Mouse (Mus musculus): Measurements from ENCODE around the gene Ankrd55. TPM values are rescaled to one million over a fixed set of nuclear protein-coding genes. Genes with fewer than 3 reads are reported as not detected.
"Not testable (repeated sequence)": the region's sequence is repeated elsewhere in the genome, so short reads cannot be mapped to it uniquely, and the experiment has no call there.

Gene Ankrd55
- polyA plus RNA-seq, 1 experiment from 2014 or later: 10.1 TPM

DNA sequence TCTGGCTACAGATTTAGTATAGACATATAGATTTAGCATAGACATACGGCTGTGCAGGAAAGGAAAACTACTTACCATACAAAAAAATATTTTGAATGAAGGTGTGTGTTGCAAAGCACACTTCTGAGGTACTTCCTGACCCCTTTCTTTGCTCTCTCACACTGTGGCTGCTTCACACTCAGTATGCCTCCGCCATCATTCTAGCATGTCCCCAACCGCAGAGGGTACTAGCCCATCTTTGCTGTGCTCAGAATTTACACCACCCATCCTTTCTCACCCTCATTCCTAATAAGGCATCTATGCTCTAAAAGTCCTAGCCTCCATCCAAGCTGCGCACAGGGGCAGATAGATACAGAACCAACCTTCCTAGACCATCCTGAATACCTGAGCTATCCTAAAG is 130.3 kb downstream of the Ankrd55 start:
- Histone ChIP-seq H3K27me3 (no peaks in the 10 kb centered on the region), H3K4me1 (replicated peaks) (no peaks in the 10 kb centered on the region), H3K9ac (no peak overlapping the region), H3K4me2 (no peak overlapping the region), H3K4me3 (no peak overlapping the region), H3K27ac (replicated peaks) (no peak overlapping the region), H3K9me3 (no peaks in the 10 kb centered on the region), H3K36me3 (no peaks in the 10 kb centered on the region)
- no peak for ATAC-seq (ENCODE audit: low FRiP score, low read depth)
- WGBS: 95% methylated on average over 4 of the region's 4 CpGs

- H3K27ac ChIP-seq (replicated peaks): no peak overlapping the region
- 90% methylated on average over 2 of the region's 2 CpGs for WGBS
- no peaks in the 10 kb centered on the region for H3K27me3 ChIP-seq
- no peak overlapping the region for H3K4me2 ChIP-seq
- ATAC-seq (ENCODE audit: low FRiP score, low read depth): no peak
- no peaks in the 10 kb centered on the region for H3K4me1 ChIP-seq (replicated peaks)
- H3K36me3 ChIP-seq: no peaks in the 10 kb centered on the region
- H3K4me3 ChIP-seq: no peak overlapping the region
- H3K9me3 ChIP-seq: no peaks in the 10 kb centered on the region
- no peak overlapping the region for H3K9ac ChIP-seq
Measured at GRCm38 (mm10) chr13:112424212-112424611, 136.0 kb downstream of the Ankrd55 start.

- WGBS: 91% methylated on average over 7 of the region's 7 CpGs
- Histone ChIP-seq H3K4me2 (no peak overlapping the region), H3K36me3 (no peaks in the 10 kb centered on the region), H3K27me3 (no peaks in the 10 kb centered on the region), H3K4me1 (replicated peaks) (no peaks in the 10 kb centered on the region), H3K4me3 (no peak overlapping the region), H3K27ac (replicated peaks) (no peak overlapping the region), H3K9me3 (no peaks in the 10 kb centered on the region), H3K9ac (no peak overlapping the region)
- no peak for ATAC-seq (ENCODE audit: low FRiP score, low read depth)
Measured at GRCm38 (mm10) chr13:112424635-112425034, 136.4 kb downstream of the Ankrd55 start.

DNA sequence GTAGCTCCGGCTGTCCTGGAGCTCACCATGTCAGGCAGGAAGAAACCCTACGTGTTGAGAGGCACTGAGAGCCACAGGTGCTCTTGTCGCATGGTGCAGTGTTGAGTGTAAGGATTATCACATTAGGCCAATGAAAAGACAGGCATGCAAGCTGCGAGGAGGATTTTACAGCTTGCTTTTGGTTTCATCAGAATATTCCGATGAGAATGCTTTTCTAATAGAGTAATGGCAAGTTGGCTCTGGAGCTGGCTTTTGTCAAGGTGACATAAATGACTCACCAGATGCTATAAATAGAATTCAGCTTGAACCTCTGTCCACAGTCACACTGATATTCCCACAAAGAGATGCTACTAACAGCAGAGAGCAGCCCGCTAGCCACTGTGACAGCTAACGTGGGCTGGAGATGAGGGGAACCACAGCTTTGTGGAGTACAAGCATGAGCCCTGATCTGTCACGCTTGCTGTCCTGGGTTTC is 137.0 kb downstream of the Ankrd55 start:
- no peak for ATAC-seq (ENCODE audit: low FRiP score, low read depth)
- Histone ChIP-seq H3K36me3 (no peaks in the 10 kb centered on the region), H3K27me3 (no peaks in the 10 kb centered on the region), H3K4me2 (no peak overlapping the region), H3K27ac (replicated peaks) (no peak overlapping the region), H3K9ac (no peak overlapping the region), H3K4me1 (replicated peaks) (no peaks in the 10 kb centered on the region), H3K4me3 (no peak overlapping the region), H3K9me3 (no peaks in the 10 kb centered on the region)
- 68% methylated on average over 8 of the region's 8 CpGs for WGBS

- no peak overlapping the region for H3K9ac ChIP-seq
Measured at GRCm38 (mm10) chr13:112426265-112427135, 138.2 kb downstream of the Ankrd55 start.

GRCm38 (mm10) chr13:112427136-112427470 is 138.9 kb downstream of the Ankrd55 start:
- not testable (repeated sequence) for H3K4me3 ChIP-seq; H3K4me2 ChIP-seq; ATAC-seq (ENCODE audit: low FRiP score, low read depth); H3K9ac ChIP-seq; H3K27ac ChIP-seq (replicated peaks); H3K4me1 ChIP-seq (replicated peaks); H3K27me3 ChIP-seq; H3K36me3 ChIP-seq; H3K9me3 ChIP-seq
- 96% methylated on average over 4 of the region's 4 CpGs for WGBS

More at GRCm38 (mm10) chr13:112426265-112427135, 138.2 kb downstream of the Ankrd55 start:
- Histone ChIP-seq H3K27ac (replicated peaks) (no peak overlapping the region), H3K4me2 (no peak overlapping the region), H3K4me1 (replicated peaks) (no peaks in the 10 kb centered on the region), H3K9me3 (no peaks in the 10 kb centered on the region), H3K4me3 (no peak overlapping the region), H3K36me3 (no peaks in the 10 kb centered on the region), H3K27me3 (no peaks in the 10 kb centered on the region)
- 66% methylated on average over 13 of the region's 13 CpGs for WGBS
- ATAC-seq (ENCODE audit: low FRiP score, low read depth): no peak

GRCm38 (mm10) chr13:112427521-112427920 is 139.3 kb downstream of the Ankrd55 start:
- Histone ChIP-seq H3K9ac (no peak overlapping the region), H3K4me2 (no peak overlapping the region), H3K27me3 (no peaks in the 10 kb centered on the region), H3K4me1 (replicated peaks) (no peaks in the 10 kb centered on the region), H3K27ac (replicated peaks) (no peak overlapping the region), H3K4me3 (no peak overlapping the region), H3K9me3 (no peaks in the 10 kb centered on the region), H3K36me3 (no peaks in the 10 kb centered on the region)
- no peak for ATAC-seq (ENCODE audit: low FRiP score, low read depth)
- WGBS: 91% methylated on average over 15 of the region's 15 CpGs

- 82% methylated on average over 5 of the region's 5 CpGs for WGBS
- Histone ChIP-seq H3K27me3 (no peaks in the 10 kb centered on the region), H3K9me3 (no peaks in the 10 kb centered on the region), H3K27ac (replicated peaks) (no peak overlapping the region), H3K36me3 (no peaks in the 10 kb centered on the region), H3K9ac (no peak overlapping the region), H3K4me2 (no peak overlapping the region), H3K4me3 (no peak overlapping the region), H3K4me1 (replicated peaks) (no peaks in the 10 kb centered on the region)
- ATAC-seq (ENCODE audit: low FRiP score, low read depth): no peak
Measured at GRCm38 (mm10) chr13:112433271-112433670, 145.0 kb downstream of the Ankrd55 start.

Other genes starting within 250 kb of the Ankrd55 start
- 24.8 and 26.2 TPM in 2 replicates for gene Il6st, start 175.6 kb downstream of the Ankrd55 start, polyA plus RNA-seq (2015; fragmentation: Nextera tagmentation; extraction: Ambion mirVana)